Mouse (Mus musculus) heart, embryonic 13.5 days (tissue): ENCODE measurements at regions not wholly inside any gene's neighbourhood (a gene's known extent, or its start where the extent isn't known, plus 50 kb on each side); places are given as distances from the start of the nearest gene placed in this dataset.
A peak's percentile ranks its signal among the peaks of the same experiment; 100 is the strongest.

Source experiments
- ATAC-seq: fragments of 200-750 bp; cut with Nextera tagmentation; 2 replicates; pipeline ENCODE4 v1.8.0; 2017; ENCODE audit warnings: moderate TSS enrichment; ENCODE audit not compliant: insufficient number of reproducible peaks, low FRiP score, low TSS enrichment; ENCODE audit errors: extremely low read depth
- H3K27ac ChIP-seq: fragments of 300-500 bp; sonication (generic); replicated peaks from 2 replicates; pipeline ENCODE4 v1.5.1; 2015; ENCODE audit warnings: moderate library complexity, mild to moderate bottlenecking, inconsistent platforms
- H3K27me3 ChIP-seq: fragments of 300-500 bp; sonication (generic); replicated peaks from 2 replicates; pipeline ENCODE4 v1.6.1; 2015; ENCODE audit warnings: mild to moderate bottlenecking, inconsistent platforms
- H3K36me3 ChIP-seq: fragments of 300-500 bp; sonication (generic); 2 replicates; pipeline ENCODE4 v1.6.1; 2015; ENCODE audit warnings: mild to moderate bottlenecking, inconsistent platforms
- H3K4me1 ChIP-seq: fragments of 300-500 bp; sonication (generic); 2 replicates; pipeline ENCODE4 v1.6.1; 2015; ENCODE audit warnings: inconsistent platforms
- H3K4me2 ChIP-seq: fragments of 300-500 bp; sonication (generic); 2 replicates; pipeline ENCODE4 v1.6.1; 2015; ENCODE audit warnings: inconsistent platforms, mild to moderate bottlenecking, moderate library complexity
- H3K4me3 ChIP-seq: fragments of 300-500 bp; sonication (generic); 2 replicates; pipeline ENCODE4 v1.5.1; 2015; ENCODE audit warnings: moderate library complexity, mild to moderate bottlenecking, inconsistent platforms
- H3K9ac ChIP-seq: fragments of 300-500 bp; sonication (generic); 2 replicates; pipeline ENCODE4 v1.6.1; 2015; ENCODE audit warnings: inconsistent platforms, mild to moderate bottlenecking, moderate library complexity
- H3K9me3 ChIP-seq: fragments of 300-500 bp; sonication (generic); 2 replicates; pipeline ENCODE4 v1.6.1; 2016; ENCODE audit warnings: inconsistent platforms
- WGBS: fragments of 180-500 bp; shearing (Covaris S2); methylation state at CpG from one replicate; pipeline ENCODE4 v1.1.7; 2015; ENCODE audit warnings: mixed read lengths; 5-methylcytosine and 5-hydroxymethylcytosine counted together

- 69% methylated on average over 3 of the region's 3 CpGs for WGBS
- Histone ChIP-seq H3K36me3 (no peaks in the 10 kb centered on the region), H3K4me2 (no peak overlapping the region), H3K9me3 (no peaks in the 10 kb centered on the region), H3K9ac (no peak overlapping the region), H3K27ac (no peak overlapping the region), H3K4me1 (no peaks in the 10 kb centered on the region), H3K4me3 (no peak overlapping the region), H3K27me3 (no peaks in the 10 kb centered on the region)
- no peak for ATAC-seq
These were observed 406.7 kb downstream of the Gm597 start for GRCm38 (mm10) chr1:28373351-28373750.

GRCm38 (mm10) chr1:28349411-28349973 lies 430.6 kb downstream of the Gm597 start:
- WGBS = 78% methylated on average over 2 of the region's 2 CpGs

GRCm38 (mm10) chr1:28348572-28348971 lies 431.5 kb downstream of the Gm597 start:
- Histone ChIP-seq H3K4me3 (no peak overlapping the region), H3K36me3 (no peaks in the 10 kb centered on the region), H3K27ac (no peak overlapping the region), H3K9ac (no peak overlapping the region), H3K27me3 (no peaks in the 10 kb centered on the region), H3K4me2 (no peak overlapping the region), H3K4me1 (no peaks in the 10 kb centered on the region), H3K9me3 (no peaks in the 10 kb centered on the region)
- WGBS = 30% methylated on average over 3 of the region's 3 CpGs
- no peak for ATAC-seq

More at GRCm38 (mm10) chr1:28349411-28349973, 430.6 kb downstream of the Gm597 start:
- H3K27ac ChIP-seq = no peak overlapping the region
- H3K9ac ChIP-seq = no peak overlapping the region
- no peak overlapping the region for H3K4me3 ChIP-seq
- H3K9me3 ChIP-seq = no peaks in the 10 kb centered on the region
- H3K27me3 ChIP-seq = no peaks in the 10 kb centered on the region
- H3K4me2 ChIP-seq = no peak overlapping the region
- H3K36me3 ChIP-seq = no peaks in the 10 kb centered on the region
- no peak for ATAC-seq
- no peaks in the 10 kb centered on the region for H3K4me1 ChIP-seq

GRCm38 (mm10) chr1:28340054-28340453 lies 440.0 kb downstream of the Gm597 start:
- no peak for ATAC-seq
- H3K9me3 ChIP-seq = no peaks in the 10 kb centered on the region
- no peak overlapping the region for H3K9ac ChIP-seq
- WGBS = 39% methylated on average over 1 of the region's 1 CpGs
- no peak overlapping the region for H3K27ac ChIP-seq
- no peaks in the 10 kb centered on the region for H3K27me3 ChIP-seq
- H3K4me3 ChIP-seq = no peak overlapping the region
- no peaks in the 10 kb centered on the region for H3K36me3 ChIP-seq
- H3K4me1 ChIP-seq = no peaks in the 10 kb centered on the region
- no peak overlapping the region for H3K4me2 ChIP-seq

GRCm38 (mm10) chr1:28334366-28334765 lies 445.7 kb downstream of the Gm597 start:
- Histone ChIP-seq H3K4me2 (no peak overlapping the region), H3K9me3 (no peaks in the 10 kb centered on the region), H3K9ac (no peak overlapping the region), H3K27me3 (no peaks in the 10 kb centered on the region), H3K27ac (no peak overlapping the region), H3K36me3 (no peaks in the 10 kb centered on the region), H3K4me1 (no peaks in the 10 kb centered on the region), H3K4me3 (no peak overlapping the region)
- WGBS = 74% methylated on average over 3 of the region's 3 CpGs
- no peak for ATAC-seq

GRCm38 (mm10) chr1:28332031-28332430 lies 448.0 kb downstream of the Gm597 start:
- ATAC-seq = no peak
- Histone ChIP-seq H3K36me3 (no peaks in the 10 kb centered on the region), H3K27ac (no peak overlapping the region), H3K4me1 (no peaks in the 10 kb centered on the region), H3K9me3 (no peaks in the 10 kb centered on the region), H3K9ac (no peak overlapping the region), H3K27me3 (no peaks in the 10 kb centered on the region), H3K4me2 (no peak overlapping the region), H3K4me3 (no peak overlapping the region)

- no peak overlapping the region for H3K4me3 ChIP-seq
- no peaks in the 10 kb centered on the region for H3K9me3 ChIP-seq
- H3K27me3 ChIP-seq = no peaks in the 10 kb centered on the region
- no peak for ATAC-seq
- 68% methylated on average over 9 of the region's 9 CpGs for WGBS
- H3K27ac ChIP-seq = no peak overlapping the region
- no peak overlapping the region for H3K9ac ChIP-seq
- no peaks in the 10 kb centered on the region for H3K4me1 ChIP-seq
- no peaks in the 10 kb centered on the region for H3K36me3 ChIP-seq
- H3K4me2 ChIP-seq = no peak overlapping the region
These were observed 451.1 kb downstream of the Gm597 start for GRCm38 (mm10) chr1:28328986-28329385.

GRCm38 (mm10) chr1:28328539-28328938 lies 451.5 kb downstream of the Gm597 start:
- no peaks in the 10 kb centered on the region for H3K27me3 ChIP-seq
- no peaks in the 10 kb centered on the region for H3K4me1 ChIP-seq
- 0 out of 2 replicates have a peak overlapping the region, but pooled peaks have one; percentile 5 for H3K27ac ChIP-seq
- H3K36me3 ChIP-seq = no peaks in the 10 kb centered on the region
- H3K9ac ChIP-seq = no peak overlapping the region
- H3K4me3 ChIP-seq = no peak overlapping the region
- no peaks in the 10 kb centered on the region for H3K9me3 ChIP-seq
- 0 out of 2 replicates have a peak overlapping the region, but pooled peaks have one; percentile 13 for H3K4me2 ChIP-seq
- WGBS = 38% methylated on average over 6 of the region's 6 CpGs
- ATAC-seq = no peak

GRCm38 (mm10) chr1:28324141-28324540 lies 455.9 kb downstream of the Gm597 start:
- ATAC-seq = no peak
- H3K27me3 ChIP-seq = no peaks in the 10 kb centered on the region
- 41% methylated on average over 3 of the region's 3 CpGs for WGBS
- no peaks in the 10 kb centered on the region for H3K4me1 ChIP-seq
- no peak overlapping the region for H3K4me2 ChIP-seq
- no peaks in the 10 kb centered on the region for H3K9me3 ChIP-seq
- H3K9ac ChIP-seq = no peak overlapping the region
- no peak overlapping the region for H3K27ac ChIP-seq
- no peaks in the 10 kb centered on the region for H3K36me3 ChIP-seq
- H3K4me3 ChIP-seq = no peak overlapping the region
